Mouse (Mus musculus): ENCODE measurements around the gene Rsbn1l. TPM values are rescaled to one million over a fixed set of nuclear protein-coding genes. Genes with fewer than 3 reads are reported as not detected.
A peak's percentile ranks its signal among the peaks of the same experiment; 100 is the strongest.

The Rsbn1l gene
- polyA plus RNA-seq, 1 experiment from 2014 or later, result 5.1 TPM

DNA sequence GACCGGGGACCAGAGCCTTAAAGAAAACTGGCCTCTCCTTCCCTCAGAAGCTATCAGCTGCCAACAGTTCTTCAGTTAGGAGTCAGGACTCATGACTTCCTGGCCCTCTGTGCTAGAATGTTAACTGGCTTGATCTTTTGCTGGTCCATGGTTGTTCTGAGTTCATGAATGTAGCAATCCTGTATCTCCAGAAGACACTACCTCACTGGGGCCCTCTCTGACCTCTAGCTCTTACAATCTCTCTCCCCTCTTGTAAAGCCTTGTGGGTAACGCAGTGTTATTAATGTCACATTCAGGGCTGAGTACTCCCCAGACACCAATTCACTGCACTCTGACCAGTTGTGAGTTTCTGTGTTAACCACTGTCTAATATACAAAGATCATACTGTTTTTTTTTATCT lies 51.6 kb downstream of the Rsbn1l start:
- Histone ChIP-seq H3K4me1 (replicated peaks; ENCODE audit: control insufficient read depth, insufficient read depth, low read length) (no peaks in the 10 kb centered on the region), H3K27me3 (replicated peaks; ENCODE audit: control insufficient read depth, insufficient read depth, low read length) (no peaks in the 10 kb centered on the region), H3K9me3 (ENCODE audit: control insufficient read depth, low read length) (no peaks in the 10 kb centered on the region), H3K4me3 (replicated peaks; ENCODE audit: low read length) (no peak overlapping the region), H3K9ac (replicated peaks; ENCODE audit: low read depth, low read length) (no peak overlapping the region), H3K36me3 (ENCODE audit: control insufficient read depth, insufficient read depth) (peaks cover 6% of the 10 kb centered on the region; the same call in 1 of the 2 replicates), H3K4me2 (ENCODE audit: low read length) (no peak overlapping the region), H3K27ac (ENCODE audit: low read length) (no peak overlapping the region)
- WGBS, result 97% methylated on average over 2 of the region's 2 CpGs
- ATAC-seq, result no peak

DNA sequence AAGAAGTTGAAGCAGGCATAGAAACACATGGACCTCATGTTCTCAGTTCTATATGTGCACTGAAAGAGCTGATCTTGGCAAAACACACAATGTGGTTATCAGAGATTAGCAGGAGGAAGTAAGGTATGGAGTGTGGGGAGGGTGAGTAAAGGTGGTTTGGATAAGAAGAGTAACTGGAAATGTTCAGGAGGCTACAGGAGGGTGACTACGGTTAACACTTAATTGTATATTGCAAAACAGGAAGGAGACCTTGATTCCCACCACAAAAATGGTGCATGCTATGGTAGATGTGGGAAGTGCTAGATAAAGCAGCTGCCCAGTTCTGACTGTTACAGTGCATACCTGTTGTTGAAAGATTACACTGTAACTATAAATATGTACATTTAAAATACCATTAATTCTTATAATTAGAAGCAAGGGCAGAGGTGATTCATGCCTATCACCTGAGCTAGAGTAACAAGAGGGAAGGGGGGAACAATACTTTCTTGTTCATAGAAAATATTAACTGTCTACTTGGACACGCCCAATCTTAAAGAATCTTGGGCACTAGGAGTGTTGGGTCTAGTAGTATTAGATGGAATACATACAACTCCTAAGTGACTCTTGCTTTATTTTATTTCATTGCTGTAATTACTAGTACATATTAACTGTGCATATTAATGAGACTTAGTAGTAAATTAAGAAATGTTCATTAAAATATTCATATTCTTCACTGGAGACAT lies 58.6 kb downstream of the Rsbn1l start:
- peaks cover 9% of the 10 kb centered on the region for H3K36me3 ChIP-seq (ENCODE audit: control insufficient read depth, insufficient read depth)
- H3K27me3 ChIP-seq (replicated peaks; ENCODE audit: control insufficient read depth, insufficient read depth, low read length), result no peaks in the 10 kb centered on the region
- H3K4me1 ChIP-seq (replicated peaks; ENCODE audit: control insufficient read depth, insufficient read depth, low read length), result no peaks in the 10 kb centered on the region
- no peak overlapping the region for H3K4me2 ChIP-seq (ENCODE audit: low read length)
- 96% methylated on average over 2 of the region's 2 CpGs for WGBS
- H3K9ac ChIP-seq (replicated peaks; ENCODE audit: low read depth, low read length), result no peak overlapping the region
- H3K9me3 ChIP-seq (ENCODE audit: control insufficient read depth, low read length), result no peaks in the 10 kb centered on the region
- H3K27ac ChIP-seq (ENCODE audit: low read length), result no peak overlapping the region
- no peak overlapping the region for H3K4me3 ChIP-seq (replicated peaks; ENCODE audit: low read length)
- no peak for ATAC-seq

DNA sequence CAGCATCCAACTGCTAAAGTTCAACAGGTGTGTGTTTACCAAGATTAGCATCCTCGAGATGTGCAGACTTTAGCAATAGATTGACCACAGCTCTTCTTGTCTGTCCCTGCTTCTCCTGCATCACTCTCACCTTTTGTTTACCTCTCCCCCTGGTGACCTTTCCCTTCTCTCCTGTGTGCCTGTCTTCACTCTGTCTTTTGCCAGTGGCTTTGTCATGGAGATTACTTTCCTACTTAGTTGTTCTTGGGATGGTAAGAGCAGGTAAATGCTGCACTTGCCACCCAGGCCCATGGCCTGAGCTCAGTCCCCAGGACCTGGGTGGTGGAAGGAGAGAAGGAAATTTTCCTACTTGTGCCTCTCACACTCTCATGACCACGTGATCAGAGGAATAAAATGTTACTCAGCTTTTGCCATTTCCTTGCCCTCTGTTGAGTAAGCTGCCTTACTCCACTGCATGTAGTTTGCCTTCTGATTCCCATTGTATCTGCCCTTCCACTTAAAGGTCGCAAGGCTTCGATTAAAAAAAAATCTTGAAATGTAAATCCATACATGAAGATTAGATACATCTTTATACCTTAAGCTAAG lies 72.1 kb downstream of the Rsbn1l start:
- Histone ChIP-seq H3K27me3 (replicated peaks; ENCODE audit: control insufficient read depth, insufficient read depth, low read length) (no peaks in the 10 kb centered on the region), H3K4me1 (replicated peaks; ENCODE audit: control insufficient read depth, insufficient read depth, low read length) (peaks cover 14% of the 10 kb centered on the region), H3K27ac (ENCODE audit: low read length) (no peak overlapping the region), H3K36me3 (ENCODE audit: control insufficient read depth, insufficient read depth) (no peaks in the 10 kb centered on the region), H3K4me3 (replicated peaks; ENCODE audit: low read length) (no peak overlapping the region), H3K4me2 (ENCODE audit: low read length) (no peak overlapping the region; the same call in 1 of the 2 replicates), H3K9ac (replicated peaks; ENCODE audit: low read depth, low read length) (no peak overlapping the region), H3K9me3 (ENCODE audit: control insufficient read depth, low read length) (no peaks in the 10 kb centered on the region)
- no peak for ATAC-seq
- WGBS, result 83% methylated on average over 4 of the region's 4 CpGs

DNA sequence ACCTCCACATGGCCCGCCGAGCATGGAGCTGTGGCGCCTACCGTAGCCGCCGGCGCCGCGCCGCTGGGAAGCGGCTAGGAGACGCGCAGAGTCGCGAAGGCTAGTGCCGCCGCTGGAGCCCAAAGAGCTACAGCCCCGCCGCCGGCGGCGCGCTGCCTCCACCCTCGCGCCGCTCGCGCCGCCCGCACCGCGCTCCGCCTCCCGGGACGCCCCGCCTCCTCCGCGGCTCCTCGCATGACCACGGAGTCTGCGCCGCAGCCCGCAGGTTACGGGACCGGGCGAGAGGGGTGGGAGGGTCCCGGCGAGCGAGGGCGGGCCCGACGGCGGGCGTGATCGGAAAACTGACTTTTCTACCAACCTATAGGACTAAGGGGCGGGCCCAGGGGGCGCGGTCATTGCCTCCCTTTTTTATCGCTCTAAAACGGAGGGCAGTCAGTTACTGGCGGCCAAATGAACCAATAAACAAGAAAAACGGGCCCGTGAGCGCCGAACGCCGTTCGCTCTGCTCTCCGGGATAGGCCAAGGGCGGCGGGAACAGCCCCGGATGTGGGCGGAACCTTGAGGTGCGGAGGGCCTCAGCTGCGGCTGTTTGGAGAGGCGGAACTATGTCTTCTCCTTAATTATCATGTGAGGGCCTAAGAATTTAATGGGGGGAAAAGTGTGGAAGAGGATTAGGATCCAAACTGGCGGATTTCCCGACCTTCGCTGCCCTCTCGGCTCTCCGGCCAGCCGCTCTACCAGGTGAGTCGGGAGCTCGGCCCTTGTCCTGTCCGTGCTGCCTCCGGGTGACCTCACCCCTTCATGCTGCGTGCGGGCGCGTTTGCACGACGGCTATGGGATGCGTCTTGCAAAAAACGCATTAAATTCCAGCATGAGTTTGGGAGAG lies 74.0 kb downstream of the Rsbn1l start, which contains the start of the genes Phtf2 and Tmem60:
Gene Phtf2 (minus strand): TSS at position 210 of the 886 bp plus-strand sequence.
Gene Tmem60 (plus strand): TSS at position 277 of the 886 bp plus-strand sequence.
- Histone ChIP-seq H3K9ac (replicated peaks; ENCODE audit: low read depth, low read length) (peak within 1 kb of the TSS; percentile 87), H3K9me3 (ENCODE audit: control insufficient read depth, low read length) (no peaks in the 10 kb centered on the region), H3K4me2 (ENCODE audit: low read length) (peak within 1 kb of the TSS; percentile 90), H3K36me3 (ENCODE audit: control insufficient read depth, insufficient read depth) (no peaks in the 10 kb centered on the region), H3K4me1 (replicated peaks; ENCODE audit: control insufficient read depth, insufficient read depth, low read length) (peaks cover 14% of the 10 kb centered on the region), H3K27me3 (replicated peaks; ENCODE audit: control insufficient read depth, insufficient read depth, low read length) (no peaks in the 10 kb centered on the region), H3K27ac (ENCODE audit: low read length) (peak within 1 kb of the TSS; percentile 96), H3K4me3 (replicated peaks; ENCODE audit: low read length) (peak within 1 kb of the TSS; percentile 96)
- WGBS, result under 1% methylated on average over 67 of the region's 94 CpGs
- ATAC-seq, result peak; percentile 98

DNA sequence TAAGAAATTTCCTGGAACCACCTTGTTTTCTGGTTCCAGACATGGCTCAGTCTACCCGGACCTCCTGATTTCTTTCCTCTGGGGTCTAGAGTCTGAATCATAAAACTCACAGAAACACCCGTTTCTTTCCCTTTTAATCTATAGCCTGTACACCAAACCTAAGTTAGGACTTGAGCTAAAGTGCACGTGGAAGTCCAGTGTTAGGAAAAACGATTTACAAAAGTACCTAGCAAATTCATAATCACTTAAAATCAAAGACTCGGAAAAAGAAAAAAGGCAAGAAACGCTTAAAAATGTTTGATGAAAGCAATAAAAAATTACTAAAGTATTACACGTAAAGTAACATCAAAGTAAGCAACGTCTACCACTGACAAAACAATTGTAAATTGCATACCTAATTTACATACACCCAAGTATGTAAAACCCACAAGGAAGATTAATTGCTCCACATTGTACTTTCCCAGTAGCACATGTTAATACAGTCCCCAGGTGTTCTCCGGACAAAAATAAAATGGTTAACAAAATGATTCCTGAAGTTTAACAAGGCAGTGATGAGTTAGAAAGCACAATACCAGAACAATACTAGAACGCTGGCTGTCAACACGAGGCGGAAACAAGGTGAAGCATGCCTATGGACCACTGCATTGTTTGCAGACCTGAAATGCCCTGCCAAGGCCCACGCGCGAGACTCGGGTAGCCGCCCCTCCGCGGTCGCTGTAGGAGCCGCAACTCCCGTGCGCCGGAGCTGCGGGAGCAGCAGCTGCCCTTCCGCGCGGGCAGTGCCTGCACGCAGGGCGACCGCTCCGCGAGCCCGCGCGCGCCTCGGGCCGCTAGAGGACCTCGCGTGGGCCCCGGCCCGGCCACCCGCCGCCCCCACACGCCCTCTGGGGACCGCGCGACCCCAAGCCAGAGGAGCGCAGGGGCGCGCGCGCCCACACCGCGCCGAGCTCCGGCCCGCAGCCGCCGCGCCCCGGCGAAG lies 75.1 kb downstream of the Rsbn1l start:
- Histone ChIP-seq H3K4me1 (replicated peaks; ENCODE audit: control insufficient read depth, insufficient read depth, low read length) (peaks cover 14% of the 10 kb centered on the region), H3K9ac (replicated peaks; ENCODE audit: low read depth, low read length) (peak overlapping the region; percentile 85), H3K27me3 (replicated peaks; ENCODE audit: control insufficient read depth, insufficient read depth, low read length) (no peaks in the 10 kb centered on the region), H3K36me3 (ENCODE audit: control insufficient read depth, insufficient read depth) (no peaks in the 10 kb centered on the region), H3K9me3 (ENCODE audit: control insufficient read depth, low read length) (no peaks in the 10 kb centered on the region), H3K27ac (ENCODE audit: low read length) (peak overlapping the region; percentile 96), H3K4me2 (ENCODE audit: low read length) (peak overlapping the region; percentile 70), H3K4me3 (replicated peaks; ENCODE audit: low read length) (peak overlapping the region; percentile 96)
- WGBS, result 2% methylated on average over 36 of the region's 64 CpGs
- no peak for ATAC-seq

DNA sequence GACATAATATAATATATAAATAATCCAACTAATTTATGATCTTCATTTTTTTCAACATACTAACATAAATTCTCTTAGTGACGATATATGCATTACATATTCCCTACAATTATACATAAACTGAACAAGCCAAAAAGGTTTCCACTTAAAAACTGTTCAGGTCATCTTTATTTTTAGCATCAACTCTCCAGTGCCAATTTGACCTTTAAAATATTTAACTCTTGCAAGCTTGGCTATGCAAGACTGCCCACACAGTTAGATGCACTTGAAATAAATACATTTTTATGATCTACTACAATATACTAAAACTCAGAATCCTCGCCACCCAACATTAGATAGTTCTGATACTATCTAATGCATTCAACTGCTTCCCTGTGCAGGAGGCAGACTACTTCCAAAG lies 75.8 kb downstream of the Rsbn1l start:
- H3K4me1 ChIP-seq (replicated peaks; ENCODE audit: control insufficient read depth, insufficient read depth, low read length), result peaks cover 14% of the 10 kb centered on the region
- 73% methylated on average over 2 of the region's 2 CpGs for WGBS
- no peak for ATAC-seq
- H3K4me2 ChIP-seq (ENCODE audit: low read length), result peak overlapping the region; percentile 70
- H3K9me3 ChIP-seq (ENCODE audit: control insufficient read depth, low read length), result no peaks in the 10 kb centered on the region
- no peaks in the 10 kb centered on the region for H3K36me3 ChIP-seq (ENCODE audit: control insufficient read depth, insufficient read depth)
- H3K9ac ChIP-seq (replicated peaks; ENCODE audit: low read depth, low read length), result no peak overlapping the region
- H3K27ac ChIP-seq (ENCODE audit: low read length), result no peak overlapping the region
- H3K27me3 ChIP-seq (replicated peaks; ENCODE audit: control insufficient read depth, insufficient read depth, low read length), result no peaks in the 10 kb centered on the region
- peak overlapping the region; percentile 25 for H3K4me3 ChIP-seq (replicated peaks; ENCODE audit: low read length)

DNA sequence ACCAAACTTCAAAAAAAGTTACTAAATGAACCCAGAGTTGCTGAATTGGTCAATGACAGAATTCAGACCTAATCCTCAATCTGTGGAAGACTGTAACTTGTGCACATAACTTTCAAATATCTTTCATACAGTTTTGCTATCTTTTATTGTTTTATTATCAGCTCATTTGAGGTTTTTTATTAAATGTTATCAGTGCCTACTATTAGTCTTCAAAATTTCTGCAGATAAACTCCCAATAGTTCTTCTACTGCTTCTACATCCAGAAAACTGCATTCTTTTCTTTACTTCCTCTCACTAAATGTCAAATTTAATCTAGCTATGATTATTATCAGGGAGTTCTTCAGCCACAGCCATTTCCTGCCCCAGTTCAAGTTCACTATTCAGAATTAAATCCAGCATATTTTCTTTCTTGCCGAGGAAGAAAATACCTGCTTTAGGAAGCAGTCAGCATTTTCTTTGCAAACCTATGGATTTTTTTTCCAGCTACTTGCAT lies 79.2 kb downstream of the Rsbn1l start:
- H3K36me3 ChIP-seq (ENCODE audit: control insufficient read depth, insufficient read depth), result no peaks in the 10 kb centered on the region
- WGBS, result 83% methylated on average over 1 of the region's 1 CpGs
- no peak overlapping the region for H3K4me2 ChIP-seq (ENCODE audit: low read length)
- no peak for ATAC-seq
- no peak overlapping the region for H3K4me3 ChIP-seq (replicated peaks; ENCODE audit: low read length)
- no peak overlapping the region for H3K27ac ChIP-seq (ENCODE audit: low read length)
- H3K4me1 ChIP-seq (replicated peaks; ENCODE audit: control insufficient read depth, insufficient read depth, low read length), result peaks cover 4% of the 10 kb centered on the region
- H3K9ac ChIP-seq (replicated peaks; ENCODE audit: low read depth, low read length), result no peak overlapping the region
- H3K9me3 ChIP-seq (ENCODE audit: control insufficient read depth, low read length), result no peaks in the 10 kb centered on the region
- H3K27me3 ChIP-seq (replicated peaks; ENCODE audit: control insufficient read depth, insufficient read depth, low read length), result no peaks in the 10 kb centered on the region

DNA sequence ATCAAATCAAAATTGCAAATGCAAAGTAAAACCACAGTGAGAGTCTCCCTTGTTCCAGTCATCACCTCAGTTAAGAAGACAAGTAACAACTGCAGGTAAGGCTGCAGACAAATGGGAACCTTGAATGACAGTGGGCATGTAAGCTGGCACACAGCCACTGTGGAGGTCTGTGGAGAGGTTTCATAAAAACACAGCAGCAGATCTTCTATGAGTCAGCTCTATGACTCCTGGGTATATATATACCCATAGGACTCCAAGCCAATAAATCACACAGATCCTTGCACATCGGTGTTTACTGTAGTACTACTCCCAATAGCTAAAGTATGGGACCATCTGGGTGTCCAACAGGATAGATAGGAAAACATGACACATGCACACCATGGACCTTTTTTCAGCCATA lies 83.1 kb downstream of the Rsbn1l start:
- H3K27ac ChIP-seq (ENCODE audit: low read length), result no peak overlapping the region
- H3K27me3 ChIP-seq (replicated peaks; ENCODE audit: control insufficient read depth, insufficient read depth, low read length), result no peaks in the 10 kb centered on the region
- no peaks in the 10 kb centered on the region for H3K4me1 ChIP-seq (replicated peaks; ENCODE audit: control insufficient read depth, insufficient read depth, low read length)
- no peak overlapping the region for H3K9ac ChIP-seq (replicated peaks; ENCODE audit: low read depth, low read length)
- no peak overlapping the region for H3K4me2 ChIP-seq (ENCODE audit: low read length)
- H3K4me3 ChIP-seq (replicated peaks; ENCODE audit: low read length), result no peak overlapping the region
- no peaks in the 10 kb centered on the region for H3K36me3 ChIP-seq (ENCODE audit: control insufficient read depth, insufficient read depth)
- WGBS, result 97% methylated on average over 1 of the region's 1 CpGs
- no peak for ATAC-seq
- no peaks in the 10 kb centered on the region for H3K9me3 ChIP-seq (ENCODE audit: control insufficient read depth, low read length)

Data from forebrain, embryonic 16.5 days (tissue).